Mouse (Mus musculus) neural tube, embryonic 10.5 days (tissue): ENCODE data around the gene Olfr406.

ENCODE experiments used
- DNase-seq: peaks from one replicate; pipeline ENCODE4 v3.0.0-alpha.2; 2017; ENCODE audit warnings: low spot score; ENCODE audit errors: extremely low spot score

Gene Olfr406

DNA sequence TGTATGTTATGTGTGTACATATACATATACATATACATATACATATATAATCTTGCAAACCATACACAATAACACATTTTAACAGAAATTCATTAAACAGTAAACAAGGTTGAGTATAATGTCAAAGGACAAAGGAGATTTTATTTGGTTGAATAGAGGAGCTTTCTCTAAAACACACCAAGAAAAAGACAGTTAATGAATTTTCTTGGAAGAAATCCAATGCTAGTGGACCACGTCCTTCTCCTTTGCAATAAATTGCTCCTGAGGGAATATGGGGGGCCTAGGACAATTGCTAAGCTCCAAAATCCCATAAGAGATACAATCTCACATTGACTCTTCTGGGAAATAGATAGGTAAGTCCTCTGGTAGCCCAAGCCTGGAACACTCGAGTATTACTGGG, at the start of gene Olfr406:
Gene Olfr406, plus strand, starts transcription at position 301 of the 400 bp plus-strand sequence.
- DNase-seq, result no peak

DNA sequence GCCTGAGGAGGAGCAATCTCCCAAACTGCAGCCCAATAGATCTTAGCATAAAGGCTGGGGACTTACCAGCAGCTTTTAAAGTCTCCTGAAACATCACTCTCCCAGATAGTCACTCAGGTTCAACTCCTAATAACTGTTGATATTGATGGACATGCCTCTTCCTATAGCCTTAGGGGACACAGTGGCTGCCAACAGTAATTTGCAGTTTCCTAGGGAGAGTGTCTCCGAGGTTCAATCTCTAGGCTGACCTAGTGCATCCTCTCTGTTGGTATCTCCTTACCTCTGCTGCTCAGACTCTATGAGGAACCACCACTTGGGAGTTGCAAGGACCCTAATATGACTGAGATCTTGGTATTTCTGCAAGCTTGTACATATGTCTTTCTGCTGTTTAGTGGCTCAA, 48.3 kb upstream of the Olfr406 start, which contains the start of gene Olfr43:
Gene Olfr43, minus strand, starts transcription at position 101 of the 400 bp plus-strand sequence.
- DNase-seq, result no peak

DNA sequence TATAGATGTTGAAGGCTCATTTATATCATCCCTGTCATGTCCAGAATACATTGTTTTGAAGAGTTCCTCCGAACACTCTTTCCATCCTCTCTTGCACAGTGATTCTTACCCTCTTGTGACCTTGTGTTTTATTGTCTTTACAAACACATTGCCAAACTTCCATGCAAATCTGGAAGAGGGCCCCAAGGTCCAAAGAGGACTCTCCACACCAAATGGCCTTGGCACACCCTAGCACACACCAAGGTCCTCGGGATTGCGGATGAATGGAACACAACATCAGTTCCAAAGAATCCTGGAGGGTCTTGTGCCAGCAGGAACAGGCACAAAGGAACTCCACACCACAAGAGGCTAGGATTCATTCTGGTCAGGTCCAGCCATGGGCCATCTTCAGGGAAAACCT, 18.4 kb upstream of the Olfr406 start:
- no peak for DNase-seq

DNA sequence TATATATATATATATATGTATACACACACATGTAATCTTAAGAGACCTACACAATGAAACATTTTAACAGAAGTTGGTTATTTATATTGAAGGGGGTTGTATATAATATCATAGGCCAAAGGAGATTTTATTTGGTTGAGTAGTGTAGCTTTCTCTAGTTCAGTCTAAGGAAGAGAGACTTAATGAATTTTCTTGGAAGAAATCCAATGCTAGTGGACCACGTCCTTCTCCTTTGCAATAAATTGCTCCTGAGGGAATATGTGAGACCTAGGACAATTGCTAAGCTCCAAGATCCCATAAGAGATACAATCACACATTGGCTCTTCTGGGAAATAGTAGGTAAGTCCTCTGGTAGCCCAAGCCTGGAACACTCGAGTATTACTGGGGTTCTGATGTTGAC, 23.8 kb downstream of the Olfr406 start, which contains the start of gene Olfr59:
Gene Olfr59, plus strand, starts transcription at position 301 of the 400 bp plus-strand sequence.
- no peak for DNase-seq

DNA sequence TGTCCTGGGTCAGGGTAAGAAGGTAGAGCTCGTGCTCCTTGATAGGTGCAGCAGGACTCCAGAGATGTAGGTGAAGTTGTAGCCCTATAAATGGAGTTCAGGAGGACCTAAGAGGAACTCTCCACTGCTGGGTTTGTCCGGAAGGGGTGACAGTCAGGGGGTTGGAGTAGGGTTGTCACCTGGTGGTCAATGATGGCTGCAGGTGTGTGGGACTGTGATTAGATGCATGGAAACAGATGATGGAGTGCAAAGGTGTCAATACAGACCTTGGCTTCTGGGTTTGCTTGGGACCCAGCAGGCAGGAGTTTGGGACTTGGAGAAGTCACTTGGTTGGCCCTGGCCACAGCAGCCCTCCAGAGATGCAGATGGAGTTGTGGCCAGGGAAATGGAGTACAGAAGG, 27.6 kb downstream of the Olfr406 start:
- no peak for DNase-seq
